Mouse (Mus musculus) MN1 (cell line): ENCODE data around the gene Rnf181.

Source experiments
- DNase-seq: peaks from one replicate; pipeline ENCODE4 v3.0.0-alpha.2; 2016; ENCODE audit warnings: low spot score

Gene Rnf181

GRCm38 (mm10) chr6:72326274-72326673, 40.5 kb downstream of the Rnf181 start:
- peak; percentile 42 for DNase-seq

DNA sequence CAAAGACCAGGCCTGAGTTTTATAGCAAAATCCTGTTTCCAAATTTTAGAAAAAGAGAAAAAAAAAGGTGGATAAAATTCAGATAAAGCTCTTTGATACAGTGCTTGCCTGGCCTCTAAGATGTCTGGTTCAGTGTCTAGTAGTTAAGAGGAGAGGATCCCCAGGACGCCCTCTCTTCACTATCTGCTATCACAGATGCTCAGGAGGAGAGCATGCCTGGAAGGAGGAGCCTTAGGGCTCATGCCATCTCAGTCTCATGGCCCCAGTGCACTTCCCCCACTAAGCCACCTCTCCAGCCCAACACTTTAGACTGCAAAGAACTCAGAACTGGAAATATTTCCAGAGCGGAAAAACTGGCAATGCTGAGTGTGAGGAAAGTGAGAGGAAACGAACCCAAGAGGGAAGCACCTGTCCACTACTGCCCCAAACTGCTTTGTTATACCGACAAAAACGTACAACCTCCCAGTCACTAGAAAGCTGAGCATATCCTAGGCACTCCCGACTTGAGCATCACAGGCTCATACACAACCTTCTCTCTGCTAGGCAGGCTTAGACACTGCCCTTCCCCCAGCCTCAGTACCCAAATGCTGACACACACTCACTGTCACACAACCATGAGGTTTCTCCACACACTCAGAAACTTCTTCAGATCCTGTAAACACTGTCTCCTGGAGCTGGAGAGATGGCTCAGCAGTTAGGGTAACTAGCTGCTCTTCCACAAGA, 42.8 kb downstream of the Rnf181 start:
- DNase-seq = no peak

DNA sequence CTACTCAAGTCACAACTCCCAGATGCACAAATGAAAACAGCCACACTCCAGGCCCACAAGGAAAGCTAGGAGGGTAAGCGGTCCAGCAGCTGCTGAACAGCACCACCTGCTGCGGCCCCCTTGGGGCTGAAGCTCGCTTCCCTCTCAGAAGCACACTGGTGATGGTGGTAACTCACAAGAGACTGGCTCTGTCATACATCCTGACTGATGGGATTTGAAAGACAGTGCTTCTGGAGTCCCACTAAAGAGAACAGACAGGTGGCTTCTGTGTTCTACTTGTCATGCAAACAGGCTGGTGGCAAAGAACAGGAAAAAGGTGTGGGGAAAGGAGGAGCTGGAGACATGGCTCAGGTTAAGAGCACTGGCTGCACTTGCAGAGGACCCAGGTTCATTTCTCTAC, 43.8 kb downstream of the Rnf181 start:
- no peak for DNase-seq

DNA sequence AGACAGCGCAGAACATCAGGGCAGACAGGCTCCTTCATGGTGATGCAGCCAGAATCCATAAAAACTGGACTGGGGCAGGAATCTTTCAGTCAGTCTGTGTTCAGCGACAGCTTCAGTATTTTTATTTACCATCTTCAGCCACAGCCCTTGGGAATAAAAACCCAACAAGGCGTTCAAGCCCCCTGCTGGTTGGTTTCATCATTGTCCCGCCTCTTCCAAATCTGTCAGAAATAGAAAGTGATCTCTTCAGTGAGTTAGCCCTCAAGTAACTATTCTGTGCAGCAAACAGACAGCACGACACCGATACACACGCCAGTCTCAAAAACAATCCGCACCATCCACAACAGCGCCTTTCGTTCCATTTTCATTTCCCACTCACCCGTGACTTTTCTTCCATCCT, 47.7 kb downstream of the Rnf181 start:
- peak; percentile 59 for DNase-seq

- no peak for DNase-seq
These were observed 48.3 kb downstream of the Rnf181 start for GRCm38 (mm10) chr6:72318440-72318839.

DNA sequence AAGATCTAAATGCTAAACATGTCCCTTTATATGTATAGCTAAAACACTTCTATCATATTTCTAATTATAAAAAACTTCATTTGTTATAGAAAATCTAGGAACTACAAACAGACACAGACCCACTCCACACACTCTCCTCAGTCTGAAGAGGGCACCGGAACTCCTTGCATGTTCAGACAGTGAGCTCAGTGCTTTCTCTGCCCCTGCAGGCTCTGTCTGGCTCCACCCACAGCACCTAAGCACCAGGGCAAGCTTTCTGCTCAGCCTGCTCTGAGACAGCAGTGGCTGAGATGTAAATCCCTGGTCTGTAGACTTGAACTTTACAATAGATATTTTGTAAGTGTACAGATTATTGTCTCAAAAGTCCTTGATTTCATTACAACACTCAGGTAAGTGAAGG, 50.7 kb downstream of the Rnf181 start:
- no peak for DNase-seq

- no peak for DNase-seq
These were observed 51.4 kb downstream of the Rnf181 start for GRCm38 (mm10) chr6:72315384-72315783.

GRCm38 (mm10) chr6:72313124-72313867, 53.5 kb downstream of the Rnf181 start:
- no peak for DNase-seq

DNA sequence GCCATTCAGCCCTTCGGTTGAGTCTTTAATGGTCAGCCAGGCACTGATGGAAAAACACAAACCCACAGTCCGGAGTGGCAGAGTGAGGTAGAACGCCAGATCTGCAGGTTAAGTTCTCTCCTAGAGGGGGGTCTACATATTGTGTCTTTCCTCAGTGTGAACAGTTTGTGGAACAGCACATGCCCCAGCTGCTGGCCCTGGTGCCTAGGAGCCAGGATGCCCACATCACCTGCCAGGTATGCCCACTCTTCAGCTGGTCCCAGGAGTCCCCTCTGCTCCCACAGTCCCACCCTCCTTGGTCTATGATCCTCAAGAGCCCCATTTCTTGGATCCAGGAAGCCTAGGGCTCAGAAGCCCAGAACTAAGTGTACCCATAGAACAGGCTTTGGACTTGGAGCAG, 54.6 kb downstream of the Rnf181 start:
- DNase-seq = no peak
